In the genomic region with DNA sequence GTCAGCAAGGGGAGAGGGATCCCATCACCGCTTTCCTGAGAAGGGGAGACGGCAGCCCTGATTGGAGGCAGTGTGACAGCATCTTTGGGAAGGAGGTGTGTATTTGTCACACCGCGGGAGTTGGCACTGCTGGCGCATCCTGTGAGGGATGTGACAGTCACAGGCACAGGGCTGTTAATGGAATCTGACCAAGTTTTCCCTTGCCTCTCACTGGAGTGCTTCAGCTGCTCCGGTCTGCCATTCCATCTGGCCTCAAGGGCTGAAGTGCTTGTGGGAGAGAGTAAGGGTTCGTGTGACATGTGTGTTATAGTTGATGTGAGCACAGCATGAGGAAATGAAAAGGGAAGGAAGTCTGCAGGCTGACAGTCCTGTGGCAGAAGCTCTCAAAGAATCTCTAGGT, we compare ENCODE assay signal across 11 mouse cellular contexts. TPM values are rescaled to one million over a fixed set of nuclear protein-coding genes. Genes with fewer than 3 reads are reported as not detected.
A peak's percentile ranks its signal among the peaks of the same experiment; 100 is the strongest.
DNase-seq lines count a peak whose midpoint lies in the region; ATAC-seq lines count a peak whose summit lies in the region.
"Had no signal": no experiment of that assay in that cellular context is flagged by ENCODE, and none has a peak within 500 bp of the region (broad histone marks: within the 10 kb centered on the region; RNA-seq: fewer than 3 reads in every experiment).

No protein-coding gene starts in this region.

- ATAC-seq in granulocyte monocyte progenitor cell, adult 5-6 weeks (replicated peaks; ENCODE audit: poor library complexity, severe bottlenecking), result peak; percentile 67
- ATAC-seq in neural tube, embryonic 15.5 days (ENCODE audit: low FRiP score), result no peak
- ATAC-seq in midbrain, embryonic 15.5 days (replicated peaks), result no peak
- ATAC-seq: midbrain, embryonic 13.5 days had no signal

- H3K9ac ChIP-seq in neural tube, embryonic 15.5 days (replicated peaks), result no peak overlapping the region
- H3K9ac ChIP-seq in midbrain, embryonic 15.5 days, result no peak overlapping the region
- H3K9ac ChIP-seq: liver, embryonic 13.5 days; midbrain, embryonic 13.5 days had no signal

- no peaks in the 10 kb centered on the region for H3K9me3 ChIP-seq in neural tube, embryonic 15.5 days (replicated peaks)
- H3K9me3 ChIP-seq in midbrain, embryonic 15.5 days, result no peaks in the 10 kb centered on the region
- H3K9me3 ChIP-seq in heart, embryonic 10.5 days, result no peaks in the 10 kb centered on the region
- H3K9me3 ChIP-seq: liver, embryonic 13.5 days had no signal

- H3K27ac ChIP-seq in neural tube, embryonic 15.5 days (replicated peaks), result no peak overlapping the region
- no peak overlapping the region for H3K27ac ChIP-seq in midbrain, embryonic 15.5 days
- no peak overlapping the region for H3K27ac ChIP-seq in heart, embryonic 10.5 days
- H3K27ac ChIP-seq: liver, embryonic 13.5 days; midbrain, embryonic 13.5 days had no signal

- intact Hi-C loops in left cerebral cortex, postnatal 25 days (cut with DNase I), result no loop called here

- H3K4me3 ChIP-seq in neural tube, embryonic 15.5 days (replicated peaks), result no peak overlapping the region
- H3K4me3 ChIP-seq in midbrain, embryonic 15.5 days, result no peak overlapping the region
- no peak overlapping the region for H3K4me3 ChIP-seq in heart, embryonic 10.5 days
- H3K4me3 ChIP-seq: liver, embryonic 13.5 days; midbrain, embryonic 13.5 days had no signal

- 70% methylated on average over 7 of the region's 7 CpGs for WGBS in neural tube, embryonic 15.5 days
- WGBS in midbrain, embryonic 15.5 days, result 77% methylated on average over 7 of the region's 7 CpGs
- WGBS in heart, embryonic 10.5 days, result 64% methylated on average over 7 of the region's 7 CpGs

- H3K36me3 ChIP-seq in neural tube, embryonic 15.5 days, result no peaks in the 10 kb centered on the region
- no peaks in the 10 kb centered on the region for H3K36me3 ChIP-seq in midbrain, embryonic 15.5 days (replicated peaks)
- H3K36me3 ChIP-seq in heart, embryonic 10.5 days, result no peaks in the 10 kb centered on the region
- H3K36me3 ChIP-seq: liver, embryonic 13.5 days had no signal

- peaks cover 2% of the 10 kb centered on the region; the same call in 1 of the 2 replicates for H3K4me1 ChIP-seq in neural tube, embryonic 15.5 days
- H3K4me1 ChIP-seq in midbrain, embryonic 15.5 days, result no peaks in the 10 kb centered on the region; the same call in 1 of the 2 replicates
- 0 out of 2 replicates have a peak, but pooled peaks cover 2% of the 10 kb centered on the region for H3K4me1 ChIP-seq in heart, embryonic 10.5 days
- H3K4me1 ChIP-seq: liver, embryonic 13.5 days; midbrain, embryonic 13.5 days had no signal

- no peak overlapping the region for H3K4me2 ChIP-seq in neural tube, embryonic 15.5 days
- H3K4me2 ChIP-seq in midbrain, embryonic 15.5 days, result no peak overlapping the region
- H3K4me2 ChIP-seq: liver, embryonic 13.5 days; midbrain, embryonic 13.5 days had no signal

- no peaks in the 10 kb centered on the region for H3K27me3 ChIP-seq in neural tube, embryonic 15.5 days (replicated peaks)
- H3K27me3 ChIP-seq in midbrain, embryonic 15.5 days (replicated peaks), result no peaks in the 10 kb centered on the region
- no peaks in the 10 kb centered on the region for H3K27me3 ChIP-seq in heart, embryonic 10.5 days (ENCODE audit: insufficient read depth, poor library complexity, severe bottlenecking)
- H3K27me3 ChIP-seq: liver, embryonic 13.5 days; midbrain, embryonic 13.5 days had no signal

- DNase-seq in brain, adult 2 months (ENCODE audit: low read depth, low spot score), result peak; percentile 99
- peak; percentile 86 to 92 for DNase-seq in cerebellum, adult 18-20 months
- peak; percentile 52 to 87 for DNase-seq in left cerebral cortex, postnatal 25 days (ENCODE audit: low spot score in 2 of 2)
- no peak for DNase-seq in heart, adult 8-10 months (ENCODE audit: low spot score)
- no peak for DNase-seq in heart, embryonic 10.5 days (ENCODE audit: low spot score)
- DNase-seq: adrenal gland, adult 2 months; liver, embryonic 13.5 days had no signal

RNA-seq across cellular contexts. Expression of a gene that starts 59.0 kb away (rescaled TPM):
- 16.7 and 34.8 TPM in 2 replicates for total RNA-seq in granulocyte monocyte progenitor cell, adult 5-6 weeks (2014; fragmentation: Nextera tagmentation)
- total RNA-seq in granulocyte monocyte progenitor cell, adult 5-6 weeks (2017), result 8.2 and 12.7 TPM in 2 replicates
- 10 to 100 TPM; 33.0 to 34.5 TPM for total RNA-seq in left cerebral cortex, postnatal 25 days (2021)
- 10 to 100 TPM; 30.4 to 34.8 (median 33.0) TPM for total RNA-seq in heart, adult 8-10 months (2022)
- polyA plus RNA-seq in neural tube, embryonic 15.5 days (2015; fragmentation: Nextera tagmentation; extraction: Ambion mirVana), result 77.4 and 80.3 TPM in 2 replicates
- polyA plus RNA-seq in midbrain, embryonic 15.5 days (2015; fragmentation: Nextera tagmentation; extraction: Ambion mirVana), result 84.9 and 93.0 TPM in 2 replicates
- 55.0 and 55.8 TPM in 2 replicates for polyA plus RNA-seq in heart, embryonic 10.5 days (2016; fragmentation: Nextera tagmentation; extraction: Ambion mirVana)

Comparison
In these comparisons a context has a peak if more than half of its experiments do, and no peak if none do; other contexts are left out.
1. DNase-seq: peak in brain, adult 2 months (single experiment), cerebellum, adult 18-20 months (2 of 2) and left cerebral cortex, postnatal 25 days (2 of 2); none in heart, adult 8-10 months (single experiment) and heart, embryonic 10.5 days (single experiment).